Mouse (Mus musculus): ENCODE results near the gene B4galnt4.
"Not testable (repeated sequence)": the region's sequence is repeated elsewhere in the genome, so short reads cannot be mapped to it uniquely, and the experiment has no call there.

B4galnt4 gene

GRCm38 (mm10) chr7:141060426-141061242 lies at the start of gene B4galnt4:
B4galnt4 (plus strand) TSS chr7:141061104.
- DNase-seq (ENCODE audit: extremely low read depth, low read depth, low spot score), result no peak

GRCm38 (mm10) chr7:141011238-141011770 lies 49.6 kb upstream of the B4galnt4 start:
- DNase-seq (ENCODE audit: extremely low read depth, low read depth, low spot score), result no peak

GRCm38 (mm10) chr7:141016707-141017697 lies 43.9 kb upstream of the B4galnt4 start:
- no peak for DNase-seq (ENCODE audit: extremely low read depth, low read depth, low spot score)

DNA sequence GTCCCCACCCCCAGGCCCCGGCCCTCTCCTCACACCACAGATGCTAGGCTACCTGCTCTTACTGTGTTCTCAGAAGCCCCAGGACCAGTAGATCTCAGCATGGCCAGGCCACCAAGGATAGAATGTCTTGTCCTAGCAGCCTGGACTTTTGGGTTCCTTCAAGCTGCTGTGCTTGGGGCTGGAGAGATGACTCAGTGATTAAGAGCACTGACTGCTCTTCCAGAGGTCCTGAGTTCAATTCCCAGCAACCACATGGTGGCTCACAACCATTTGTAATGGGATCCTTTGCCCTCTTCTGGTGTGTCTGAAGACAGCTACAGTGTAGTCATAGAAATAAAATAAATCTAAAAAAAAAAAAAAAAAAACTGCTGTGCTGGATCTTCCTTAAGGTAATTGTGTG lies 43.1 kb upstream of the B4galnt4 start, which contains the start of gene Ifitm6:
Ifitm6 (minus strand) TSS at position 101 of the 400 bp plus-strand sequence.
- not testable (repeated sequence) for DNase-seq (ENCODE audit: extremely low read depth, low read depth, low spot score)

DNA sequence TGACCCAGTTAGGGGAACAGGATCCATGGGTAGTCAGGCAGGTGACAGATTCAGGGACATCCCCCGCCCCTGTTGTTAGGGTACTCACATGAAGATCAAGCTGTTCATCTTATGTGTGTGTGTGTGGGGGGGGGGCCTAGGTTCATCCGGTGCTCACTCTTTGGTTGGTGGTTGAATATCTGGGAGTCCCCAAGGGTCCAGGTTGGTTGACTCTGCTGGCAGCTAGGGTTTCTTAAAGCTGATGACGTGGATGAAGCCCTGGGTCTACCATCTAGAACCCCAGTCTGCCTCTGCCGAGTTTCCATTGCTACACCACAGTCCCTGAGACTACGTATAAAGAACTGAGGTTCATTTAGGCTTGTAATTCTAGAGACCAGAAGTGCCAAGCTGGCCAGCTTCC lies 41.9 kb upstream of the B4galnt4 start:
- no peak for DNase-seq (ENCODE audit: extremely low read depth, low read depth, low spot score)

DNA sequence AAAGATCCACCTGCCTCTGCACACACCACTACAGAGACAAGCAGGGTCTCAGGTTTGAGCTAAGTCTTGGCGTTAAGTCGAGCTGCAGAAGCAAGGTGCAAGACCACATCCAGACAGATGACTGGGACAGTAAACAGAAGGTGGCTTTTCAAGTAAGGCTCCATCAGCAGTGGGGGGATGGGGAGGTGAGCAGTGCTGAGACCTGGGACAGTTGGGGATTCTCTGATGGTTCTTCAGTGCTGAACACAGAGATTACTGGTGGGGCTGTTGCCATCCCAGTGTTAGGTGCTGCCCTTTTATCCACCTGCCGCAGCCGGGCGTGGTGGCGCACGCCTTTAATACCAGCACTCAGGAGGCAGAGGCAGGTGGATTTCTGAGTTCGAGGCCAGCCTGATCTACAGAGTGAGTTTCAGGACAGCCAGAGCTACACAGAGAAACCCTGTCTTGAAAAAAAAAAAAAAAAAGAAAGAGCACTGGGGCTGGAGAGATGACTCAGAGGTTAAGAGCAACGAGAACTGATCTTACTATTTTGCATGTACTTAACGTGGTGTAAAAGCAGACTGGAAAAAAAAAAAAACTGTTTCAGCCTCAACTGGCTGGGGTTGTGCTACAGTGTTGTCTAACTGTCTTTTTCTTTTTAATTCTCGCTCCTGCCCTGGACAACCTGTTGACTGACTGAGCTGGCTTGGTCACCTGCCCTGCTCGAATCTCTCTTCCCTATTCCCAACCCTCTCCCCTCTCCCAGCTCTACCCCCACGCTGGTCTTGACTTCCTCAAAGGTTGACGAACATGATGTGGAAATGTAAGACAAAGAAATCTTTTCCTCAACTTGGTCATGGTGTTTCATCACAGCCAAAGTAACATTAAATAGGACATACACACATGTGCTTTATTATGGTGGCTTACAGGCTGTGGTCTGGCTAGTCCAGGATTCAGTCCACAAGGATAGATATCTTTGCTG lies 39.1 kb upstream of the B4galnt4 start:
- no peak for DNase-seq (ENCODE audit: extremely low read depth, low read depth, low spot score)

- DNase-seq (ENCODE audit: extremely low read depth, low read depth, low spot score), result no peak
Observed at GRCm38 (mm10) chr7:141024865-141025838, 35.8 kb upstream of the B4galnt4 start.

DNA sequence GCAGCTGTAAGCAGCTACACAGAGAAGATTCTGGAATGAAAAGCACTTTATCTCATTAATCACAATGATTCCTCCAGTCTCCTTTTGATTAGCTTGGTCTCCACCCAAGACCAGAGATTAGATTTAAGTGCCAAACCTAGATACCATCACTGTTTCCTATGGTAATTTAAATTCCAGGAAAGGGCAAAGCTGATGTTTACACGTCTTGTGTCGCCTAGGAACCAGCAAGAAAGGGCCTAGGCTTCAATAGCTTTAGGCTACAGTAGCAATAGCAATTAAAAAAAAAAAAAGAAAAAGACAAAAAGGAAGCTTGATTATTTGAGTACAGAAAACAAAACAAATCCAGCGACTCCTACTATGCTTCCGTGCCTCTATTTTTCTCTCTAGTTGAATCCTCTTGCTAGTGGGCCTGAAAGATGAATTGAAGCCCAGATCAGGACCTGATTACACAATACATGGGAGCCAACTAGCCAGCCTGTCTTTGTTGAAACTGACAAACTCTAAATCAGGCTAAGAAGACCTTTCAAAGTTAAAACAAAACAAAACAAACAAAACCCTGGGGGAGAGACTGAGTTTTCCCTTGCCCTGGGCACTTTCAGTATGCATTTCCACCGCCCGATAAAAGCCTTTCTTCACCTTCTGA lies 34.7 kb upstream of the B4galnt4 start:
- no peak for DNase-seq (ENCODE audit: extremely low read depth, low read depth, low spot score)

GRCm38 (mm10) chr7:141026740-141027098 lies 34.2 kb upstream of the B4galnt4 start:
- no peak for DNase-seq (ENCODE audit: extremely low read depth, low read depth, low spot score)

DNA sequence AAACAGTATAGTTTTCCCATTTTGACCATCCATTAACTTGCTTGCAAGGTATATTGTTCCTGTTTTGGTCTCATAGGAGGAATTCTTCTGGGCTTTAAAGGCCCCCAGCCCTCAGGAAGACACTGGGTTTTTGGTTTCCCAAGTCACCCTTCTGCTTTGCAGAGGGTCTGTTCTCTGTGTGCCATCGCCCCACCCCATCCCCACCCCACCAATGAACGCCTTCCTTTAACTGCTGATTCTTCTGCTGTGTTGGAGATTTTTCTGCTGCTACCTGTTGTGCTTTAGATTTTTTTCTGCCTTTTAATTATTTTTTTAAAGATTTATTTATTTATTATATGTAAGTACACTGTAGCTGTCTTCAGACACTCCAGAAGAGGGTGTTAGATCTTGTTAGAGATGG lies 32.1 kb upstream of the B4galnt4 start, which contains the start of gene Gm17387:
Gm17387 (plus strand) TSS at position 301 of the 400 bp plus-strand sequence.
- DNase-seq (ENCODE audit: extremely low read depth, low read depth, low spot score), result no peak

- no peak for DNase-seq (ENCODE audit: extremely low read depth, low read depth, low spot score)
Observed at GRCm38 (mm10) chr7:141030390-141030789, 30.5 kb upstream of the B4galnt4 start.

DNA sequence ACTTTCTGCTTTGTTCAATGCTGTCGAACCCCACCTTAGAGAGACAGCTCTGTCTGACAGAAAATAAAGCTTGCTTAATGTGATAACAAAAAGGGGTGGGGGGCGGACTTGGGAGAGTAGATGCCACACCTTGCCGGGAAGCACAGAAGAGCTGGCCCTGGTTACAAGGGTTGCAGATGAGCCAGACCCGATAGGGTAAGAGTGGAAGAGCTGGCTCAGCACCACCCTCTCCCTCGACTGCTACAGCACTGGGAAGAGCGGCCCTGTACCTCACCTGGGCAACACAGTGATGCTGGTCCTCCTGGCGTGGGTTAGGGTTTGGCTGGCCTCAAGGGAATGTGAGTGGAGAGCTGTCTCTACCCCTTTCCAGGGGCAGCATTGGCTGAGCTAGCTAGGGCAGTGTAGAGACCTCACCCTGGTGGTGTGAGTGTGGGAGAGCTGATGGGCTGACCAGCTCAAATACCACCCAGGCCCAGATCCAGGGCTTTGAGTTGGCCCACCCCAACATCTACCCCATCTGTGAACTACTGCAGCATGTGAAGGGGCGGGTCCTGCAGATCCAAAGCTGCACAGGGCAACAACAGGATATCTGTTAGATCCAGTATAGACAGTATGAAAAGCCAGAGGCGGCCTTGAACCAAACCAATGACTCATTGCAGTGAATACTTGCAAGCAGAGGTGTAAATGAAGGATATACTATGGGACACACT lies 28.3 kb upstream of the B4galnt4 start:
- no peak for DNase-seq (ENCODE audit: extremely low read depth, low read depth, low spot score)

GRCm38 (mm10) chr7:141036624-141037023 lies 24.3 kb upstream of the B4galnt4 start:
- DNase-seq (ENCODE audit: extremely low read depth, low read depth, low spot score), result not testable (repeated sequence)

- no peak for DNase-seq (ENCODE audit: extremely low read depth, low read depth, low spot score)
Observed at GRCm38 (mm10) chr7:141038090-141039032, 22.5 kb upstream of the B4galnt4 start.

DNA sequence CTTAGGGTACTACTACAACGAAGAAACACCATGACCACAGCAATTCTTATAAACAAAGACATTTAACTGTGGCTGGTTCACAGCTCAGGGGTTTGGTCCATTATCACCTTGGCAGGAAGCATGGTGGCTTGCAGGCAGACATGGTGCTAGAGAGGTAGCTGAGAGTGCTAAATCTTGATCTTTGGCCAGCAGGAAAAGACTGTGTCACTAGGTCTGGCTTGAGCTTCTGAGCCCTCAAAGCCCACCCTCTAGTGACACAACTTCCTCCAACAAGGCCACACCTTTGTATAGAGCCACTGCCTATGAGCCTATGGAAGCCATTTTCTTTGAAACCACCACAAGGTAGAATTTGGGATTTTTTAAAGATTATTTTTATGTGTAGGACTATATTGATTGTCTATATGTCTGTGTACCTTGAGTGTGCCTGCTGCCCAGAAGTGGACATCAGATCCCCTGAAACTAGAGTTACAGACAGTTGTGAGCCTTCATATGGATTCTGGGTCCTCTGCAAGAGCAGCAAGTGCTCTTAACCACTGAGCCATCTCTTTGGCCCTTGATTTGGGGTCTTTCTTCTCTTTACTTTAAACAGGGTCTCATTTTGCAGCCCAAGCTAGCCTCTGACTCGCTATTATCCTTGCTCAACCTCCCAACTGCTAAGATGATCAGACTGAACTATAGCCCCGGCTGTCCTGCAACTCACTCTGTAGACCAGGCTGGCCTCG lies 21.4 kb upstream of the B4galnt4 start:
- DNase-seq (ENCODE audit: extremely low read depth, low read depth, low spot score), result no peak

Measured in fat pad, adult 2 months (tissue).